Mouse (Mus musculus): Measurements from ENCODE around the gene Vmn1r218.
"Not testable (repeated sequence)": the region's sequence is repeated elsewhere in the genome, so short reads cannot be mapped to it uniquely, and the experiment has no call there.

DNA sequence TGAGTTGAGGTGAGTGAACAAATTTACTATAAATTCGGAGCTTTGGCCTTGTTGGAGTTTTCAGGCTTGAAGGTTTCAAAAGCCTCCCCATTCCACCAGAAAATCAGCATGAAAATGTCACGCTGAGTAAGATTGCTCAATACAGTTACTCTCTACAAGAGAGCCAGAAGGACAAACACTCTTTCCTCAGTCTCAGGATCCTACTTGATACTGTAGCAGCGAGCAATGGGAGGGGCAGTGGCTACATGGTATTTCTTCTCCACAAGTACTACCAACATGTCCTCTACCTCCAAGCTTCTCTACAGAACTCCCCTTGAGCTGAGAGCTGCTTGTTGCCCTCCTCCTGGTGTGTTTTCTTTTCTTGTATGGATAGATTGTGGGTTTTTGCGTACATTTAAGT is 33.5 kb downstream of the Vmn1r218 start:
- TF ChIP-seq CTCF (IDR thresholded peaks at IDR 0.05; ENCODE audit: insufficient read depth, low read length); POLR2A (IDR thresholded peaks at IDR 0.05; ENCODE audit: borderline replicate concordance, extremely low read depth, low read depth, low read length): not testable (repeated sequence)
